Mouse (Mus musculus): ENCODE data around the gene Pik3c2g.
A peak's percentile ranks its signal among the peaks of the same experiment; 100 is the strongest.

Pik3c2g gene

GRCm38 (mm10) chr6:139841272-139841671 is 254.3 kb downstream of the Pik3c2g start:
- no peak for DNase-seq (ENCODE audit: low spot score in 2 of 2)

DNA sequence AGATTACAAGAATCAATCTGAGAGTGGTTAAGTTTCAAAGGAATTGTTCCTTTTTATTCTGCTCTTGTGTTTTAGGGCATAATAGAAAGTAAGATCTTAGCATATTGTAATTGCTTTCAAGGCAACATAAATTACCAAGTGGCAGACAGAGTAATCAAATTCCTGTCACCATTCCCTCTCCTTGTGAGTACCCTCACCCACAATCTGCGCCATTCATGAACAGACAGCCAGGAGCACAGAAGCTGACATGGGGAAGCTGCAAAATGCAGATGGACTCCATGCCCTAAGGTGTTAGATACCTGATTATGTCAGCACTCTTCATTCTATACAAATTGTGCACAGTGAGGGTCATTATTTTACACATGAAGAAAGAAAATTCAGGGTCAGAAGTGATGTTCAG is 255.6 kb downstream of the Pik3c2g start:
- no peak for DNase-seq (ENCODE audit: low spot score in 2 of 2)

DNA sequence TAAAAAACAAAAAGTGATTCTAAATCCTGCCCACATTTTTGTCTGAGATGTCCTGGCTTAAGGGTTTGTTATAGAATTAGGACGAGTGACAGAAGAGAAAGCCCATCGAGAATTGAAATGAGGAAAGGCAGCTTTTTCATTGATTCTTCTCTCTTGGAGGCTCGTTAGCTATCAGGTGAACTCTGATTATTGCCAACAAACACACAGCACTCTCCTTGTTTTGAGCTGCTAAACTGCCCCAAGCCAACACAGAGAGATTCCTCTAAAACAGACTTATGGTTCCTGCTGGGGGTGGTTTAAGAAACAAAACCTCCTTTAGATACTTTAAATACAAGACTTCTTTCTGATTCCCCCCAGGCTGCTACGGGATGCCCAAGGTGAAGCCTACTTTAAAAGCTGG is 256.5 kb downstream of the Pik3c2g start:
- DNase-seq (ENCODE audit: low spot score in 2 of 2), result no peak

GRCm38 (mm10) chr6:139846889-139847544 is 260.0 kb downstream of the Pik3c2g start:
- DNase-seq (ENCODE audit: low spot score in 2 of 2), result no peak

DNA sequence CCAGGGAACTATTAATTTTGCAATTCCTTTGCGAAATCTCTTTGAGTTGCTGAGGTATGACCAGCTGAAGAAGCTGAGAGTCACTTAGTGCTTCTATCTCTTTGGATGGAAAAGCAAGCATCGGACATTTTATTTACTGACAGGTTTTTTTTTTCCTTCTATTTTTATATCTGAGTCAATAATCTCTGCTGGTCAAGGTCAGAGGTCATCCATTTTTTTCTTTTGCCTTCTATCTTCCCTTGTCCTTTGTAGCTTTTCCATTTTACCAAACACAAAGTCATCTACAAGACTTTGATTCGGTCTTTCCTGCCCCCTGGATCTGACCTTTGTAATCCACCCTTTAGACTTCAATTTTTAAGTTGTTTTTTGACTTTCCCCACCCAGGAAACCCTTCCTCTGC is 262.9 kb downstream of the Pik3c2g start:
- DNase-seq (ENCODE audit: low spot score in 2 of 2), result no peak

DNA sequence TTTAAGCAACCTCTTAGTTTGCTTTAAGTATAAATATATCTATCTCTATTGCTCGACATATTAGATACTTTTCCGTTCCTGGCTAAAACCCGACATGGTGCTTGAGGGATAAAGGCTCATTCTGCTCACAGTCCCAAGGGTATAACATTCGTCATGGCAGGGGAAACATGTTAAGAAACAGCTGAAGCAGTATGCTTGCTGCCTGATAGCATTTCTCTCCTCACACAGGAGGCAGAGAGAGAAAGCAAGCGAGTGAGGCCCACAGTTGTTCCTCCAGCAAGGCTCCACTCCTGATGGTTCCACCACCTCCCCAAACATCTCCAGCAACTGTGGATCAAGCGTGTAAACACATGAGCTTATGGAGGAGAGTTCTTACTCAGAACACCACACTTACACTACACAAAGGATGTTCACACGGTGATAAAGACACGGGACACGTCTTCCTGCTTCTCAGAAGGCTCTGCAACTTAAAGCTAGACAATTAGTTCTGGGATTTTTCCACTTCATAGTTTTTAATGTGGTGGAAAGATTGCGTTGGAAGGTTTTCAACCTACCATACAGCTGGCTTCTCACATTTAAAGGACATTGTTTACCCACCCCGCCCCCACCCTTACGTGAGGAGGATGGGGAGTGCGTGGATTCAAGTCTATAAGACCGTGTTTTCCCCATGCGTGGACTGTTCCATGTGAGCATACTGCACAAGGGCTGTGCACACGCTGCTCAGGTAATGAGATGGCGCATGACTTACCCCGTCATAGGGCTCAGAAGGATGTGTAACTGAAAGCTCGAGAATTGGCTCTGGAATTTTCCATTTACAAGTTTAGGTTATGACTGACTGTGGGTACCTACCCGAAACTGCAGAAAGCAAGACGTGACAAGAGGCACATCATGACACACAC is 264.9 kb downstream of the Pik3c2g start:
- DNase-seq (ENCODE audit: low spot score in 2 of 2), result no peak

DNA sequence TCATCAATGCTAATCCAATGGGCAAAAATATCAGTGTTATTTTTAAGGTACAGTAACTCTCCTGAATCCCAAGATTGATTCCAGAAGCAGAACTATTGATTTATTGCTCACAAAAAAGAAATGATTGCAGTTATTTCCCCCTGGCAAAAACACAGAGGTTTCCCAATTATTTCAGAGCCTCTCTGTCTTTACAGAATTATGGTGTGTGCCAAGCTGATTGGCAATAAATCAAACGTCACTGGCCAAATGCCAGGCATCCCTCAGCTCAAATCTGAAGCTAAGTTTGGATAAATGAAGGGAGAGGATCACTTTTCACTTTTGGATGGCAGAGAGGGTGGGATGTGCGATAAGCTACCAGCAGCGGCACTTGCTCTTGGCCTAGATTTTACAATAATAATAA is 265.8 kb downstream of the Pik3c2g start:
- DNase-seq (ENCODE audit: low spot score in 2 of 2), result peak in 1 of 2 experiments; percentile 51

- no peak for DNase-seq (ENCODE audit: low spot score in 2 of 2)
Measured at GRCm38 (mm10) chr6:139860141-139860540, 273.1 kb downstream of the Pik3c2g start.

DNA sequence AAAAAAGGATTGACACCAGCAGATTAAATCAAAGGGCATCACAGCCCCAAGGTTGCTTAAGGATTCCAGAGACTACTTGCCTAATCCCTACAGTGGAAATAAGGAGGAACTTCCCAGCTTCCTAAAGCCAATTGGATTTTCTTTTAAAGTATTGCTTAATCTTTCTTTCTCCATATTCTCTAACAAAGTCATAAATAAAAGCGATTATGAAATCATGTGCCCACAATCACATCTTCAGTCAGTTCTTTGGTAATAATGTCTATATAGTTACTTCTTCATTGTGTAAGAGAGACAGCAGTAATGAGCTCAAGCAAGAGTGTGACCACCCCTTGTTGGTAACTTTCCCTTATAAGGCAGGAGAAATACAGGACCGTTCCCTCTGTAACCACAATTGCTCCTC is 274.5 kb downstream of the Pik3c2g start:
- no peak for DNase-seq (ENCODE audit: low spot score in 2 of 2)

- no peak for DNase-seq (ENCODE audit: low spot score in 2 of 2)
Measured at GRCm38 (mm10) chr6:139865059-139865673, 278.1 kb downstream of the Pik3c2g start.

DNA sequence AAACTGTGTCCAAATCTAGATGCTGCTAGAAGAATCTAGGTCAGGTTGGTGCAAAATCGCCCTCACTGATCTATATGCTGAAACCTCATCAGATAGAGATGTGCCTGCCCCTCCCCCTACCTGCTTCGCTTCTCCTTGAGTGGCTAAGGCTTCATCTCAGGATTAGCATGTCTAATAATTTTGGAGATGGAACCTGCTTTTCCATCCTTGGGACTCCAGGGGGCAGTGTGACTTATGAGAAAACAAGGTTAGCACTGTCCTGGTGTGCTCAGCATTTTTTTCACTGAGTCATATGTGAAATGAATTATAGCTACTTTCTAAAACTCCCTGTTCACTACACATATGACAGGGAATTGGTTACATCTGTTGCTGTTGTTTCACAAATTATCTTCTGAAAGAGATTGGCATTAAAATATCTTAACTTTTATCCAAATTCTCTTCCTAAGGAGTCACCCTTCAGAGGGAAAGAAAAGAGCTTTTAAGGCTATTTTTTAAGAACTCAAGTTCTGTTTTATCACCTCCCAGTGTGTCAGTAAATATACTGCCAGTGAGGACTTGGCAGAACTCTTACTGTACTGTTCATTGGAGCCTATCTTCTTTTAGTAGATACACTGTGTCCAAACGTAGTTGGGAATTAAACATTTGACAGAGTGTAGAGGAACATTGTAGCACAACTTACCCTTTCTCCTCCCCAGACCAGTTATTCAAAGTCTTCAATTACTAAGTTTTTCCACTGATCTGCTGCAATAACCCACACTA is 287.6 kb downstream of the Pik3c2g start:
- peak; percentile 59 to 64 for DNase-seq (ENCODE audit: low spot score in 2 of 2)

- DNase-seq (ENCODE audit: low spot score in 2 of 2), result no peak
Measured at GRCm38 (mm10) chr6:139876691-139877090, 289.7 kb downstream of the Pik3c2g start.

DNA sequence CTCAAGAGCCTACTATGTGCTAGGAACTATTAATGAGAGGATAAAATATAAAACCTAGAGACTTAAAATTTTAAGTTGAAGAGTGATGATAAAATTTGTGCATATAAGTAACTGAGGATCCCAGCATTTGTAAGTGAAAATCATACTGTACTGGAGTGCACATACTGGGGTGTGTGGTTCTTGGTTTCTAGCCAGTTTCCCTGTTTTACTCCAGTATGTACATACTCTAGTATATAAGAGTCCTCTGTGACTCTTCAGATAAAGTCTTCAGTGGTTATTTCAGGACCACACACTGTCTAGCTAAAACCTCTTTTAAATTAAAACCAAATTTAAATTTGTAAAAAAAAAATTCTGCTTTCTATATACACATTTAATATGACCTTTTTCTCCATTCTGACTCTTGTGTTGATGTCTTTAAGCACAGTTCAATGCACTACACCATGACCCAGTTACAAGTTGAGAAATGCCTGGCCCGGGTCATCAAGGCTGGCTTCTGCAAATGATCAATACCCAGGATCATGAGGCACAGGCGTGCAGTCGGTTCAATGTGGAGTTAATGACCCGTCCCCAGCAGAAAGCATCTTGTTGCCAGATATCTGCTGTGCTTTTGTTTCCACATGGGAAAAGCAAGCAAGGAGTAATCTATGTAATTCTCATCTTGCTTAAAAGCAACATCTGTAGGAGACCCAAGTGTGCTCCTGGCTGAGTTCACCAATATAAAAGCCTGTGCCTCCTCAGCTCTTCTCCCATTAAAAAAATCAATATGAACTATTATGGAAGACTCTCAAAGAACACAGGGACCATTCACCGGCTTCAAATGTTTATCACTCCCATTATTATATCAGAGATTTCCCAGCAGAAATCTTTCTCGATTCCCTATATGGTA is 290.7 kb downstream of the Pik3c2g start:
- DNase-seq (ENCODE audit: low spot score in 2 of 2), result no peak

GRCm38 (mm10) chr6:139878362-139878696 is 291.3 kb downstream of the Pik3c2g start:
- no peak for DNase-seq (ENCODE audit: low spot score in 2 of 2)

- no peak for DNase-seq (ENCODE audit: low spot score in 2 of 2)
Measured at GRCm38 (mm10) chr6:139882076-139882475, 295.1 kb downstream of the Pik3c2g start.

DNA sequence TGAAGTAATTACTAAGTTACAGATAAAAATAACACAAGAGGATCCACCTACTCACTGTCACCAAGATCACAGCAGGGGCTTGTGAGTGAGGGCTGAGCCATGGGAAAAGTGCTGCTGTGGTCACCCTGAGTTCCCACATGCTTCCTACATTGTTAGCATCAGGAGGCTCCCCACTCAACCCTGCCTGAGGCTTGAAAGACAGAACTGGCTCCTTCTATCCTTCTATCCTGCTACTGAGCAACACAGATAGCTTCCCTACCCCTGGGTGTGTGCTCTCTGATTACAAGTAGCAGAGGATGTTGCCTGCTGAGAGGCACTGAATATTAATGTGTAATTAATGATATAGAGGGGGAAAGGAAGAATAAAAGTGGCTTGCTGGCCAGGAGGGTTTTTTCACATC is 300.2 kb downstream of the Pik3c2g start:
- DNase-seq (ENCODE audit: low spot score in 2 of 2), result no peak

- no peak for DNase-seq (ENCODE audit: low spot score in 2 of 2)
Measured at GRCm38 (mm10) chr6:139895637-139896036, 308.6 kb downstream of the Pik3c2g start.

GRCm38 (mm10) chr6:139899630-139900151 is 312.7 kb downstream of the Pik3c2g start:
- no peak for DNase-seq (ENCODE audit: low spot score in 2 of 2)

GRCm38 (mm10) chr6:139901801-139902200 is 314.8 kb downstream of the Pik3c2g start:
- DNase-seq (ENCODE audit: low spot score in 2 of 2), result no peak

DNA sequence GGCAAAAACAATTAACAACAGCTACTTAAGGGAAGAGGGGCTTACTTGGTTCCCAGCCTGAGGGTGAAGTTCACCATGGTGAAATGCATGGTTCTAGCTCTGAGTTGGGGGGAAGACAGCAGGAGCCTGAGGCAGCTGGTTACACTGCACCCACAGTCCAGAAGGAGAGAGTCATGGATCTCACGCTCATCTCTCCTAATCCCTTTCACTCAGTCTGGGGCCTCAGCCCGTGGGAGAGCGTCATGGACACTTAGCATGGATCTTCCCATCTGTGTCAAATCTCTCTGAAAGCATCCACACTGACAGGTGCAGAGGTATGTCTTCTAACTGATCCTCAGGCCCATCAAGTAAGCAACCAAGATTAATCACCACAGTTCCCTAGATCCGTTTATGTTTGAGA is 320.1 kb downstream of the Pik3c2g start:
- no peak for DNase-seq (ENCODE audit: low spot score in 2 of 2)
